Mouse (Mus musculus) Muller cell, postnatal 12 days (primary cell): ENCODE data around the gene Narfl.
A peak's percentile ranks its signal among the peaks of the same experiment; 100 is the strongest.
"Not testable (repeated sequence)": the region's sequence is repeated elsewhere in the genome, so short reads cannot be mapped to it uniquely, and the experiment has no call there.

ENCODE experiments used
- DNase-seq: peaks from one replicate; pipeline ENCODE4 v3.0.0-alpha.2; 2015; ENCODE audit errors: inconsistent ontology term

The Narfl gene

DNA sequence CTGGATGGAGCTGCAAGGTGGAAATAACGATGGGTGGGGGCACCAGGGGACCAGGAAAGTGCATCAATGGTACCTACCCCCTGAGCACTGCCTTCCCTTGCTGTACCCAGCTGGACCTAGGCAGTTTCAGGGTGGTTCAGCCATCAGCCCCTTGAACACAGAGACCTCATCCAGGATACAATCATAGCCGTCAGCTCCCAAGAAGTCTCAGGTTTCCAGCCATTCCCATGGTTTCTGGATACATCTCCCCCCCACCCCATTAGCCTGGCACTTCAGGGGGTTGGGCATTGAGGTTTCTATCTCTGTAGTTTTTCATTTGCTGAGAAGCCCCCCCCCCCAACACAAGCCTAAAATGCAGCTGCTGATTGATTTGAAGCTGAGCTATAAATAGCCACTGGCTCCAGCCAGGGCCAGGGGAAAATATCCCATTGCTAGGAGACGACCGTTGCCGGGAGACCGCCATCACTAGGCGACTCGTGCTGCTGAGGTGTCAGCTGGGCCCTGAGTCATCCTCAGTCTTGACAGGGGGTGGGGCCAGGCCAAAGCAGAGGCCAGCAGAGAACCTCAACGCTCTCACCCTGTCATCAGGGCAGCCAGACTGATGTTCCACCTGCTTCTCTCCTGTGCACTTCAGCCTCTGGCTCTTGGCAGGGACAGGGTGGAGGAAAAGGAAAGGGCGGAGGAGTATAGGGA lies 29.4 kb downstream of the Narfl start:
- DNase-seq = peak; percentile 87

DNA sequence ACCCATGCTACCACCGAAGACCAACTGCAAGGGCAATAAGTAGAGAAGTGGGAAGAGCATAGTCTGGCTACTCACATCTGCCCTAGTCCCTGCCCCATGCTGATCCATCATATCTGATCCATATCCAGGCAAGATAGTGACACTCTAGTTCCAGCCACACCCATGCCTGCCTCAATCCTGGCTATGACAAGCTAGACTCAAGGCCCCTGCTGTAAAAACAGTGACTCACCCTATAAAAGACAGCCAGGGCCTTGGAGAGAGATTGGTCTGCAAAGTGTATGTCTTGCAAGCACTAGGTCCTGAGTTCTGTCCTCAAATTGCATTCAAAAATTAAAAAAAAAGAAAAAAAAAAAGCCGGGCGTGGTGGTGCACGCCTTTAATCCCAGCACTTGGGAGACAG lies 32.9 kb downstream of the Narfl start:
- DNase-seq = no peak

DNA sequence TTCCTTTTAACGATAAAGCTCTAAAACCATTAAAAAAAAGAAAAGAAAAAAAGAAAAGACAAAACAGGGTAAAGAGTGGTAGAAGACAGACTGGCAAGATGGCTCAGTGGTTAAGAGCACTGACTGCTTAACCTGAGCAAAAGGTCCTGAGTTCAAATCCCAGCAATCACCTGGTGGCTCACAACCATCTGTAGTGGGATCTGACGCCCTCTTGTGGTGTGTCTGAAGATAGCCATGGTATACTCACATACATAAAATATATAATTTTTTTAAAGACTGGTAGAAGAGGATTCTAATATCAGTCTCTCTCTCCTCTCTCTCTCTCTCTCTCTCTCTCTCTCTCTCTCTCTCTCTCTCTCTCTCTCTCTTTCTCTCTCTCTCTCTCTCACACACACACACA lies 33.9 kb downstream of the Narfl start:
- not testable (repeated sequence) for DNase-seq

DNA sequence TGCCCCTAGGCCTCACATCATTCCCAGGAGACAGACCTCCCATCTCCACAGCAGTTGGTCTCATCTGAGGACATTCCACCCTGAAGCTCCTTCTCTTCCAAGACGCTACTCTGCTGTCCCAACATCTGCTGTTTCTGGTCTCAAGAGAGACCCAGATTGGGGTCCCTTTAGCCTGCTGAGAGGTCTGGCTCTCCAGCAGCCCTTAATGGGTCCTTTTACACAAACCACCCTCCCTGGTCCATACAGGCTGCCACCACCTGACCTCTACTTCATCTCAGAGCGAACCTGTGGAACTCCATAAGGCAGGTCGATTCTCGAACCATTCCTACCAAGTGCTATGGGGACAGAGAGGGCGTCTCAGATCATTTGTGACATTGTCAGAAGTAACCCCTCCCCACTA lies 34.5 kb downstream of the Narfl start:
- no peak for DNase-seq

DNA sequence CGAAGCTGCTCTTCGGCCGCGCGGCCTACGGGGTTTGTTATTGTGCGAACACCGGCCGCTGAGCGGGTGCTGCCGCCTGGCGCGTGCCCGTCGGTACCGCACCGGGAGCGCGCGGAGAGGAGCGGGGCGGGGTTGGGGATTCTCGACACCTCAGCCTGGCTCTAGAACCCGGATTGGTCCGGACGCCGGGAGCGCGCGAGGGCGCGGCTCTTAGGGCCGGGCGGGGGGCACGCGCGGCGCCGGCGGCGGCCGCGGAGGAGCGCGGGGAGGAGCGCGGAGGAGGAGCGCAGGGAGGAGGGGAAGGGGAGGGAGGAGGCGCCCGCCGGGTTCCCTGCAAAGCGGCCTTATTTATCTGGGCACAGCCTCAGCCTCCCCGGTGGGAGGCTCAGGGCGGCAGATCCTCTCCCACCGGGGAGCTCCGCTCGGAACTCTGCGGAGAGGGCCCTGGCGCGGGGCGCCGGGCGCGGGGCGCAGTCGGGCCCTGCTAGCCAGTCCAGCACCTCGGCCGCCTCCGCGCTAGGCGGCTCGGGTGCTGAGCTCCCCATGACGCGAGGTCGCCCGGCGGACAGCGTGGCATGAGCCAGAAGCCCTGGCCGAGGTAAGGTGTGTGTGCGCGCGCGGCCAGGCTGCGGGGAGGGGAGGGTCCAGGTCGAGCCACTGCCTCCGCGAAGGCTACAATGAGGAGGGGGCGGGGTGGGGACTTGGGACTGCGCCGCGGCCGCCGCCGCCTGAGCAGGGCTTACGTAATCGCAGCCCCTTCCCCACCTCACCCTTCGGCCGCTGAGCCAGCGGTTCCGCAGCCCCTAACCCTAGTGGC lies 35.4 kb downstream of the Narfl start, which contains the start of gene Fbxl16:
Fbxl16 (plus strand) TSS at position 297 of the 817 bp plus-strand sequence.
- DNase-seq = peak; percentile 96

DNA sequence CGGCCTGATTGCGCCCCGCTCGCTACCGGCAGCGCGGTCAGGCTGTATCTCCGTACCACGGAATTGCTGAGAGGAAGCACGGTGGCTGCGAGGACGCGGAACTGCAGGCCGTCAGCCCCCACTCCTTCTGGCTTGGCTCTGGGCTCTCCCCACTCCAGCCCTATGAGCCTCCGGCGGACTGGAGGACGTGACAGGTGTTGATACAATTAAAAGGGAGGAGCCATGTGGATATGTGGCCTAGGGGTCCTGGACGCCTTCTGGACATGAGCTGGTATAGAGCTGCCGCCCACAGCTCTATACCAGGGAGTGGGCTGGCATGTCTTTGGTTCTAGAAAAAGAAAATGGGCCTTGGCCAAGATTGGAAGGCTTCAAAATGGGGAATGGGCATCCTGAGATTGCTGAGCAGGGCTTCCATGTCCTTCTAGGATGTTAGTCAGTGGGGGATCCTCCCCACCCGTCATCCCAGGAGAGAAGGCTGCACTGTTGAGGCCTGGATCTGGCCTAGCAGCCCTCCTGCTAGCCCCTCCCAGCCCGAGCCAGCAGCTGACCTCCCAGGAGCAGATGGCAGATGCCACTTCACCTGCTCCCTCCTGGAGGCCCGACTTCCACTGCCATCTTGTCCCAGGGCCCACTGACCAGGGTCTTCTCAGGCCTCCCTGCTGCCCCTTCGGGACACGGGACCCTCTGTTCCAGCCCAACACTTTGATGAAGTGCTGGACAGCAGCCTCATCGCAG lies 36.2 kb downstream of the Narfl start:
- DNase-seq = no peak

DNA sequence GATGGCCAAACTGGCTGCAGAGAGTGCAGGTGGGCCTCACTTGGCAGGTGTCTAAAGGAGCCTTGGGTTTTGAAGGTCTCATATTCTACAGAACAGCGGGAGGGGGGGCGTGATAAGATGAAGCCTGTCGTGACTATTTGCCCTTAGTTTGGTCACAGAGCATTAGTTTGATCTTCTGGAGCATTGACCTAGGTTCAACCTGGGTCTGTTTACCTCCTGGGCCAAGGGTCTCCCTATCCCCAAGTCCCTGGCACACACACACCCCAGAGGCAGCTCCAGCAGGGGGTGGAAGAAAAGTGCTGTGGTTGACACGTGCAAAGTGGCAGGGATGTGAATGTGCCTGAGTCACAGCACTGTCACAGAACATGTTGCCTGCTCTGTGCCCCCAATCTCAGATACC lies 37.3 kb downstream of the Narfl start:
- DNase-seq = no peak

DNA sequence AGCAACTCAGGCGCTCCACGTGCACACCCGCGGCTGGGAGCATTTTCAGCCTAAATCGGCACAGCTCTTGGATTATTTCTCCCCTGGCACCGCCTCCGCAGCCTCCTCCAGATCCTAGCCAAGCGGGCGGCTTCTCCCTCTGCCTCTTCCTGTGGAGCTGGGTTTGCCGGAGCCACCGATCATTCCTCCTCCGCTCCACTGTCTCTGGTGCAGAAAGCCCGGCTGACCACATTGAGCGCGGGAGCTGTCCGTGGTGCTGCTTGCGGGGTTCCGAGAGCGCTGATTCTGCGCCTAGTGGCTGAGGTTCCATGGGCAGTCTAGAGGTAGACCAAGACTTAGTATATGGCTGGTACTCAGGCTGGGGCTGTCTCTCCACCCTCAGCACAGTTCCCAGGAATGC lies 39.9 kb downstream of the Narfl start:
- peak; percentile 93 for DNase-seq

DNA sequence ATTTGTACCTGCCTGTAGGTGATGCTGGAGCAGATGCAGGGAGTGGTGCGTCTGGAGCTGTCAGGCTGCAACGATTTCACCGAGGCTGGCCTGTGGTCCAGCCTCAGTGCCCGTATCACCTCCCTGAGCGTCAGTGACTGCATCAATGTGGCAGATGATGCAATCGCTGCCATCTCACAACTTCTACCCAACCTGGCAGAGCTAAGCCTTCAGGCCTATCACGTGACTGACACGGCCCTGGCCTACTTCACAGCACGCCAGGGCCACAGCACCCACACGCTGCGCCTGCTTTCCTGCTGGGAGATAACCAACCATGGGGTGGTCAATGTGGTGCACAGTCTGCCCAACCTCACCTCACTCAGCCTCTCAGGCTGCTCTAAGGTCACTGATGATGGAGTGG lies 44.1 kb downstream of the Narfl start:
- DNase-seq = no peak

DNA sequence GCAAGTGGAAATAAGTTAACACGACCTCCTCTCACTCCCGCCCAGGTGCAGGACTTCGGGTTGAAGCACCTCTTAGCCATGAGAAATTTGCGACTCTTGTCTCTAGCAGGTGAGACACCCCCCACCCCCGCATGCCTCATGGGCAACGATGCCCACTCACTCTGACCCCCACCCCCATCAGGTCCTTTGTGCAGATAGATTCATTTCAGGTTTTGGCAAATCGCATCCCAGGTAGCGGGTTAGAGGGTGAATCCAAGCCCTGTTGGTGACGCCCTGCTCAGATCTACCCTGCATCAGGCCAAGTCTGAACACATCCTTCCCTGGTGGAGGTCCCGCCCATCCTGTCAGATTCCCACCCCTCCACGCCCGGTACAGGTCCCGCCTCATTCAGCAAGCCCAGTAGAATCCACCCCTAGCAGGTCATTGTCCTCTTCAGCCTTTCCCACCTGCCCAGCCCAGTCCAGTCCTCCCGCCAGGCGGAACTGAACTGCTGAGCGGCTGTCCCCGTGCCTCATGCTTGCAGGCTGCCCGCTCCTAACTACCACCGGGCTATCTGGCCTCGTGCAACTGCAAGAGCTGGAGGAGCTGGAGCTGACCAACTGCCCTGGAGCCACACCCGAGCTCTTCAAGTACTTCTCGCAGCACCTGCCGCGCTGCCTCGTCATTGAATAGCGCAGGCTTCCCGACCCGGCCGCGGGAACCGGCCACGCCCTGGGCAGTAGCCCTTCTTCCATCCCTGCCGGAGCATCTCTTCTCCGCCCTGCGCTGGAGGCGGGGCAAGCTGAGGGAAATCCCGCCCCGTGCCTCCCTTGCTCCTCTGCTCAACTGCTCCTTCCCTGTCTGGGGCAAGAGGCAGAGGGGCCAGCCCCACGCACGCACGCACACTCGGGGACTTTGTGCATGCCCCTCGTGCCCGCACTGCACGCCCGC lies 45.5 kb downstream of the Narfl start:
- no peak for DNase-seq

DNA sequence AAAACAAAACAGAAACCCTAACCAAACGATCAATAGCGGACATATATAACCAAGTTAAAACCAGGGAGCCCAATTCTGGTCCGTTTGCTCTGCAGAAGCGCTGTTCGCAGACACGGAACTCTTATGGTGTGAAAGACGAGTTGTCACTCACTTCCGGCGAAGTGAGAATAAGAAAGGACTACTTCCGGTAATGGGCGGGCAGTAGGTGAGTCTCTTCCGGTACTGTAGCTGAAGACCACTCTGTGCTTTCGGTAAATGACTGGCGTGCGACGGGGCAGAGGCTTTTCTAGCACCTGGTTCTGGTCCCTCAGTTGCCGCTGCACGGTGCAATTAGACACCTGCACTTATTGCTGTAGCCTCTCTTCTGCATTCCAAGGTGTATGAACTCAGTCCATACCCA lies 49.9 kb downstream of the Narfl start, which contains the start of gene Wdr24:
Wdr24 (plus strand) TSS at position 176 of the 400 bp plus-strand sequence.
- DNase-seq = peak; percentile 64

DNA sequence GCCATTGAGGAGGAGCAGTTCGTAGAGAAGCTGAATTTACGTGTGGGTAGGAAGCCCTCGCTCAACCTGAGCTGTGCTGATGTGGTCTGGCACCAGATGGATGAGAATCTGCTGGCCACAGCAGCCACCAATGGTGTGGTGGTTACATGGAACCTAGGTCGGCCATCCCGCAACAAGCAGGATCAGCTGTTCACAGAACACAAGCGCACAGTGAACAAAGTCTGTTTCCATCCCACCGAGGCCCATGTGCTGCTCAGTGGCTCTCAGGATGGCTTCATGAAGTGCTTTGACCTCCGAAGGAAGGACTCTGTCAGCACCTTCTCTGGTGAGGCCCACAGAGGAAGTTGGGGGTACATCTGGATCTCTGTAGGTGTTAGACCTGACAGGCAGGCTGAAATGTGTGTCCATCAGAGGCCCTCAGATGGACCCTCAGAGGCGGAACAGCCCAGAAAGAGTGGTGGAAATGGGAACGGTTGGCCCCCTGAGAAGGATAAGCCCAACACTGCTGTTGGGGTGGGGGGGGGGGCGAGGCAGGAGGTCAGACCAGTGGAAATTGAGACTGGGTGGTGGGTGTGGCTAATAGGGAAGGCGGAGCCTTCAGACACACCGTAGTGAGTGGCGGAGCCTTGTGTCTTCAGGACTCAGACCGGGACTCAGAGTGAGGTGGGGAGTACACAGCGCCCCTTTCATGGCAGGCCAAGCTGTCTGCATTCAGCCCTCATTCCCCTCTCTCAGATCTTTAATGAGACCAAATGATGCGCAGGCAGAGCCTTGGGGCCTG lies 51.0 kb downstream of the Narfl start:
- no peak for DNase-seq

DNA sequence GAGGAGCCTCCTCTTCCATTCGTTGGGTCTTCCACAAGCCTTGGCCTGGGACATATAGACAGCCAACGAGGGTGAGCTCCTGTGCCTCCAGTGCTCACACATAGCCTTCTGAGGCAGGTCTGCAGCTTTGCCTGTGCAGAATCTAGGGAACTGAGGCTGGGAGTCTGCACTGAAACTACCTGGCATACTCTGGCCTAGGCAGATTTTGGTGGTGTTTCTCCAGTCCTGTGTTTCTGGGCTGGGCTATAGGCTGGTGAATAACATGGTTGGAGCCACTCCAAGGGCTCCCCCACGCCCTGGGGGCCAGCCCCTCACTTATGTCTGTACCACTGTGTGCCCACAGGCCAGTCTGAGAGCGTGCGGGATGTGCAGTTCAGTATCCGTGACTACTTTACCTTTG lies 51.7 kb downstream of the Narfl start:
- DNase-seq = no peak

DNA sequence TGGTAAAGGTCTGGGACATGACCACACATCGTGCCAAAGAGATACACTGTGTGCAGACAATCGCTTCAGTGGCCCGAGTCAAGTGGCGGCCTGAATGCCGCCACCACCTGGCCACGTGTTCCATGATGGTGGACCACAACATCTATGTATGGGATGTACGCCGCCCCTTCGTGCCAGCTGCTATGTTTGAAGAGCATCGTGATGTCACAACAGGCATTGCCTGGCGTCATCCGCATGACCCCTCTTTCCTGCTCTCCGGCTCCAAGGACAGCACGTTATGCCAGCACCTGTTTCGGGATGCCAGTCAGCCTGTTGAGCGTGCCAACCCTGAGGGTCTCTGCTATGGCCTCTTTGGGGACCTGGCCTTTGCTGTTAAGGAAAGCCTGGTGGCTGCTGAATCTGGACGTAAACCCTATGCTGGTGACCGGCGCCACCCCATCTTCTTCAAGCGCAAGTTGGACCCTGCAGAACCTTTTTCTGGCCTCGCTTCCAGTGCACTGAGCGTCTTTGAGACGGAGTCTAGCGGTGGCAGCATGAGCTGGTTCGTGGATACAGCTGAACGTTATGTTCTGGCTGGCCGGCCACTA lies 52.5 kb downstream of the Narfl start:
- DNase-seq = no peak

DNA sequence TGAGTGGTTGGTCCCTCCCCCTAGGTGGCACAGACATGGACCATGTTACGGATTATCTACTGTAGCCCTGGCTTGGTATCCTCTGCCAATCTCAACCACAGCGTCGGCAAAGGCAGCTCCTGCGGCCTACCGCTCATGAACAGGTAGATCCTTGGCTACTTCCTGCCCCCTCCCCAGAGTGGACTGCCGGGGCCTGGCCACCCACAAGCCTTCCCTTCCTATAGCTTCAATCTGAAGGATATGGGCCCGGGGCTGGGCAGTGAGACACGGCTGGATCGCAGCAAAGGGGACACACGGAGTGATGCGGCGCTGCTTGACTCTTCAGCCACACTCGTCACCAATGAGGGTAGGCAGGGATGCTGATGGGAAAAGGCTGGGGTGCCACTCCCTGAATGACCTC lies 53.4 kb downstream of the Narfl start:
- DNase-seq = no peak

DNA sequence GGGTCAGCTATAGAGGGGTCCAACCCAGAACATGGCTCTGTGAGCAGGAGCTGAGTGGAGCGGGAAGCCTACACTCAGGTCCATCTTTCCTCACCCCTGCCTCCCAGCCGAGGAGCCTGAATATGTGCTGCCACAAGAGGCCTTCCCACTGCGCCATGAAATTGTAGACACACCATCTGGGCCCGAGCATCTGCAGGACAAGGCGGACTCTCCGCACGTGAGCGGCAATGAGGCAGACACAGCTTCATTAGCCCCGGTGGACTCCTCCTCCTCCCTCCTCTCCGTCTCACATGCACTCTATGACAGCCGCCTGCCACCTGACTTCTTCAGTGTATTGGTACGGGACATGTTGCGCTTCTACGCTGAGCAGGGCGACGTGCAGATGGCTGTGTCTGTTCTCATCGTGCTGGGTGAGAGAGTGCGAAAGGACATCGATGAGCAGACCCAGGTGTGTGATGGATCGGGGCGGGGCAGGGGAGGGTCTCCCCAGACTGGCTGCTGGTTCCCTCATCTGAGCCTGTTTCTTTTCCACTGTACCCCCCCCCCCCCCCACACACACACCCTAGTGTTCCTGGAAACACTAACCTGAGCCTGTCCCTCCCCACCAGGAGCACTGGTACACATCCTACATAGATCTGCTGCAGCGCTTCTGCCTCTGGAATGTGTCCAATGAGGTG lies 54.1 kb downstream of the Narfl start:
- no peak for DNase-seq

DNA sequence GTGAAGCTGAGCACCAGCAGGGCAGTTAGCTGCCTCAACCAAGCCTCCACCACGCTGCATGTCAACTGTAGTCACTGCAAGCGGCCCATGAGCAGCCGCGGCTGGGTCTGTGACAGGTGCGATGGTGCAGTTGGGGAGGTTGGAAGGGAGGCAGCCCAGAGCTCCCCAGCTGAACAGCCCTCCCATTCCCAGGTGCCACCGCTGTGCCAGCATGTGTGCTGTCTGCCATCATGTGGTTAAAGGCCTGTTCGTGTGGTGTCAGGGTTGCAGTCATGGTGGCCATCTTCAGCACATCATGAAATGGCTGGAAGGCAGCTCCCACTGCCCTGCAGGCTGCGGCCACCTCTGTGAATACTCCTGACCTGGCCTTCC lies 54.6 kb downstream of the Narfl start:
- DNase-seq = no peak

DNA sequence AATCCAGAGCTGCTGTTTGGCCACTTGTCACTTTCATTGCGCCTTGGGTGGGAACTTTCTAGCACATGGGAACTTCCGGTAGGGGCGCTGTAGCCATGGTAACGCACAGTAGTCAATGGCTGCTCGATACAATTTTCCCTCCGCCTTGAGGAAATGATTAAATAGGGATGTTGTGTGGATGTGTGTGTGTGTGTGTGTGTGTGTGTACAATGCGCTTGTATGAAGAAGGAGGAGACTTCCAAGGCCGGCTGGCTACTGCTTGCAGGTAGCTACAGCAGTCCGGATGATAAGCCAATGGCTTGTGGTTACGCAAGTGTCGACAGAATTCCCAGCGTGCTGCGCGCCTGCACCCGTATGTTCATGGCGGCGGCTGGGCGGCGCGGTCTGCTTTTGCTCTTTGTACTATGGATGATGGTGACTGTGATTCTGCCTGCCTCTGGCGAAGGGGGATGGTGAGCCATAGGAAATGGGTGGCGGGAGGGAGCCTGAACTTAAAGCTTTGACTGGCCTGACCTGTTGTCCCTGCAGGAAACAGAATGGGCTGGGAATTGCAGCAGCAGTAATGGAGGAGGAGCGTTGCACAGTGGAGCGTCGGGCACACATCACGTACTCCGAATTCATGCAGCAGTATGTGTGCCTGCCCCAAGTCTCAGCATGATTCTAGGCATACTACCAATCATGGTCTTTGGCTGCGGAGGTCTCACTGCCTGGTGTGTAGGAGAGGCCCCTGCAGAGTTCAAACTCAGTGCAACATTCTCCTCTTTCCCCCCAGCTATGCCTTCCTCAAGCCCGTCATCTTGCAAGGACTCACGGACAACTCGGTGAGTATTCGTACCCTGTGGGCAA lies 55.4 kb downstream of the Narfl start, which contains the start of gene Jmjd8:
Jmjd8 (plus strand) TSS at position 156 of the 846 bp plus-strand sequence.
- peak; percentile 76 for DNase-seq
